Mouse (Mus musculus) thymus, adult 2 months (tissue): ENCODE results near the gene 2410004B18Rik.

Experiments used
- CTCF ChIP-seq: fragments of 200-500 bp; IDR thresholded peaks from 2 replicates; pipeline ENCODE4 v1.5.1; 2012; ENCODE audit warnings: mild to moderate bottlenecking, control low read depth, low read length, moderate library complexity, borderline replicate concordance; ENCODE audit not compliant: control insufficient read depth, poor library complexity, insufficient read depth; ENCODE audit errors: extremely low read depth
- POLR2A ChIP-seq: fragments of 200-500 bp; IDR thresholded peaks from 2 replicates; pipeline ENCODE4 v1.6.1; 2012; ENCODE audit warnings: mild to moderate bottlenecking, low read length, control low read depth, moderate library complexity; ENCODE audit not compliant: control insufficient read depth, poor library complexity, insufficient read depth; ENCODE audit errors: extremely low read depth

GRCm38 (mm10) chr3:145939402-145939801, 1.6 kb downstream of the 2410004B18Rik start:
- TF ChIP-seq CTCF (peak; percentile 14; the same call in 1 of the 2 replicates), POLR2A (no peak)
